Mouse (Mus musculus) liver, adult 10 weeks (tissue): Measurements from ENCODE around the gene Gm4846. TPM values are rescaled to one million over a fixed set of nuclear protein-coding genes. Genes with fewer than 3 reads are reported as not detected.

Experiments used
- polyA plus RNA-seq: library from polyadenylated mRNA; stranded (reverse); fragments of 350-450 nt; fragmentation: Illumina TruSeq; extraction: RNeasy Lipid Tissue Mini Kit (QIAGEN cat#74804); gene quantifications from one replicate; pipeline ENCODE4 v1.2.3, GENCODE M21; 2014; ENCODE audit warnings: low read depth, low replicate concordance

Gene Gm4846
- not detected for polyA plus RNA-seq

DNA sequence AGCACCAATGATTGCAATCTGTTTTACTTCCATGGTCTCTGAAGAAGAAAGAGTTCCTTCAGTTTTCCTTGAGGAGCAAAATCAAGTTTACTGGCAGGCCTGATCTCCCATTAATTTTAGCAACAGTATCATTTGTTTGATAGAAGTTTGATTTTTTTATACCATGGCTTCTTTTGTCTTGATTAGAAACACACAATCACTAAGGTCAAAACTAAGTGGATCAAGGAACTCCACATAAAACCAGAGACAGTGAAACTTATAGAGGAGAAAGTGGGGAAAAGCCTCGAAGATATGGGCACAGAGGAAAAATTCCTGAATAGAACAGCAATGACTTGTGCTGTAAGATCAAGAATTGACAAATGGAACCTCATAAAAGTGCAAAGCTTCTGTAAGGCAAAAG is at the start of gene Gm4846:
Gene Gm4846 (minus strand): TSS at position 101 of the 400 bp plus-strand sequence.

Other genes with a start within 250 kb of the Gm4846 start
- 27.2 TPM for gene Ildr2, start 243.4 kb downstream of the Gm4846 start, polyA plus RNA-seq
- gene Tada1, start 118.5 kb downstream of the Gm4846 start, polyA plus RNA-seq = 16.3 TPM
- 2.2 TPM for gene Pogk, start 87.7 kb downstream of the Gm4846 start, polyA plus RNA-seq
- not detected for gene Gm4847, start 150.1 kb upstream of the Gm4846 start, polyA plus RNA-seq
- gene Fmo9, start 184.3 kb upstream of the Gm4846 start, polyA plus RNA-seq = not detected